Mouse (Mus musculus) embryonic facial prominence, embryonic 11.5 days (tissue): ENCODE results near the gene Cd93. TPM values are rescaled to one million over a fixed set of nuclear protein-coding genes. Genes with fewer than 3 reads are reported as not detected.

Experiments
- ATAC-seq: fragments of 200-750 bp; cut with Nextera tagmentation; replicated peaks from 2 replicates; pipeline ENCODE4 v1.8.0; 2017; ENCODE audit warnings: low read depth; ENCODE audit not compliant: insufficient number of reproducible peaks, low FRiP score, low TSS enrichment
- DNase-seq: peaks from one replicate; pipeline ENCODE4 v3.0.0-alpha.2; 2015; ENCODE audit warnings: low spot score
- H3K27ac ChIP-seq: fragments of 300-500 bp; sonication (generic); replicated peaks from 2 replicates; pipeline ENCODE4 v1.5.1; 2014; ENCODE audit warnings: mild to moderate bottlenecking, low read depth, low read length, control low read depth
- H3K27me3 ChIP-seq: fragments of 300-500 bp; sonication (generic); 2 replicates; pipeline ENCODE4 v1.6.1; 2014; ENCODE audit warnings: mild to moderate bottlenecking, low read length, moderate library complexity, mixed read lengths; ENCODE audit not compliant: control insufficient read depth, insufficient read depth
- H3K36me3 ChIP-seq: fragments of 300-500 bp; sonication (generic); replicated peaks from 2 replicates; pipeline ENCODE4 v1.6.1; 2014; ENCODE audit warnings: low read depth, mild to moderate bottlenecking, low read length, moderate library complexity, mixed read lengths; ENCODE audit not compliant: control insufficient read depth, insufficient read depth
- H3K4me1 ChIP-seq: fragments of 300-500 bp; sonication (generic); 2 replicates; pipeline ENCODE4 v1.6.1; 2014; ENCODE audit warnings: low read length, mixed read lengths; ENCODE audit not compliant: control insufficient read depth, insufficient read depth
- H3K4me2 ChIP-seq: fragments of 300-500 bp; sonication (generic); 2 replicates; pipeline ENCODE4 v1.6.1; 2014; ENCODE audit warnings: low read depth, mild to moderate bottlenecking, control low read depth, low read length, moderate library complexity
- H3K4me3 ChIP-seq: fragments of 300-500 bp; sonication (generic); 2 replicates; pipeline ENCODE4 v1.5.1; 2014; ENCODE audit warnings: low read depth, low read length, control low read depth
- H3K9ac ChIP-seq: fragments of 300-500 bp; sonication (generic); replicated peaks from 2 replicates; pipeline ENCODE4 v1.6.1; 2014; ENCODE audit warnings: mild to moderate bottlenecking, control low read depth, low read length
- H3K9me3 ChIP-seq: fragments of 300-500 bp; sonication (generic); replicated peaks from 2 replicates; pipeline ENCODE4 v1.6.1; 2016; ENCODE audit warnings: mild to moderate bottlenecking, low read length, inconsistent platforms, mixed read lengths; ENCODE audit not compliant: control insufficient read depth
- WGBS: fragments of 180-500 bp; shearing (Covaris S2); extraction: QIAGEN DNeasy Blood & Tissue Kit; methylation state at CpG from one replicate; pipeline ENCODE4 v1.1.7; 2014; 5-methylcytosine and 5-hydroxymethylcytosine counted together
- polyA plus RNA-seq: library from polyadenylated mRNA; unstranded; fragments of >200 nt; fragmentation: Nextera tagmentation; extraction: Ambion mirVana; gene quantifications from 2 replicates; pipeline ENCODE4 v1.2.1, GENCODE M21; 2014

Cd93 gene
- polyA plus RNA-seq, 1 experiment from 2014 or later: 7.2 TPM

DNA sequence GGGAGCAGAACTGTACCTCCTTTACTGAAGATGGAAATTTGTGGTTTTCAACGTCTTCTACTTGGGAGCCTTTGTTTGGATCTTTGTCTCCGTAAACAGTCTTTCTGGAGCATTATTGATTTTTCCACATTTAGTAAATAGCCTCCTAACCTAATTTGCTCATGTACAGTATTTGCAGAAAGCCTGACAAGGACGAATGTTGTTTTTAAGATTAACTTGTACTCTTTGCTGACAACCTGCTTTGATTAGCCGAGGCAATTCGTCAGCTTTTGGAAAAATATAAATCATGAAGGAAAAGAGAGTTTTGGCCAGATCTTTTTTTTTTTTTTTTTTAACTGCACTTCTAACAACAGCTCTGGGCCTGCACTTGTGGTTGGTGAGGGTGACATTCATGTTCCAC, 7.3 kb upstream of the Cd93 start:
- WGBS: 83% methylated on average over 5 of the region's 5 CpGs
- ATAC-seq (no peak), DNase-seq (no peak)

DNA sequence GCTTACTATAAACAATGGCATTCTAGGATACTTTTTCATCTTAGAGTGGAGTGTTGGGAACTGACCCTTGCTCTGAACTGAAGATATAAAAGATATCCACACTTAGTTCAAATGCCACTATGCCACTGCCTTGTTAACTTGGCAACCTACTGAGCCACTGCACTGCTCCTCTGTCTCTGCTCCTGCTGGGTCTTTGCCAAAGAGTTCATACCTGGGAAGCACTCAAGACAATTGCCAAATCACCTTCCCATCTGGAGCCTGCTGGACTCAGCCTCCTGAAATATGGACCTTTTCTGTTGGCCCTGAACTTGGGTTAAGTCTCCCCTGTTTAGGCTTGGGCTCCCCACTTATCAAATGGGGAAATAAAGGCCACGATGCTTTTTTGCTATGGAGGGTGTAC, 6.3 kb upstream of the Cd93 start:
- Histone ChIP-seq H3K4me3 (no peak overlapping the region), H3K4me2 (no peak overlapping the region), H3K27ac (no peak overlapping the region), H3K4me1 (no peaks in the 10 kb centered on the region), H3K9ac (no peak overlapping the region), H3K36me3 (no peaks in the 10 kb centered on the region), H3K9me3 (no peaks in the 10 kb centered on the region), H3K27me3 (no peaks in the 10 kb centered on the region)
- ATAC-seq: no peak
- 92% methylated on average over 1 of the region's 1 CpGs for WGBS
- DNase-seq: no peak

More for the DNA sequence above, 7.3 kb upstream of the Cd93 start:
- H3K4me2 ChIP-seq: no peak overlapping the region
- no peaks in the 10 kb centered on the region for H3K9me3 ChIP-seq
- H3K36me3 ChIP-seq: no peaks in the 10 kb centered on the region
- no peak overlapping the region for H3K27ac ChIP-seq
- no peak overlapping the region for H3K9ac ChIP-seq
- no peaks in the 10 kb centered on the region for H3K27me3 ChIP-seq
- H3K4me1 ChIP-seq: no peaks in the 10 kb centered on the region
- no peak overlapping the region for H3K4me3 ChIP-seq

GRCm38 (mm10) chr2:148446446-148446845, 3.1 kb upstream of the Cd93 start:
- 78% methylated on average over 3 of the region's 3 CpGs for WGBS
- Histone ChIP-seq H3K27me3 (no peaks in the 10 kb centered on the region), H3K9me3 (no peaks in the 10 kb centered on the region), H3K4me1 (0 out of 2 replicates have a peak, but pooled peaks cover 3% of the 10 kb centered on the region), H3K9ac (no peak overlapping the region), H3K27ac (no peak overlapping the region), H3K4me2 (no peak overlapping the region), H3K4me3 (no peak overlapping the region), H3K36me3 (no peaks in the 10 kb centered on the region)
- DNase-seq (no peak), ATAC-seq (no peak)

DNA sequence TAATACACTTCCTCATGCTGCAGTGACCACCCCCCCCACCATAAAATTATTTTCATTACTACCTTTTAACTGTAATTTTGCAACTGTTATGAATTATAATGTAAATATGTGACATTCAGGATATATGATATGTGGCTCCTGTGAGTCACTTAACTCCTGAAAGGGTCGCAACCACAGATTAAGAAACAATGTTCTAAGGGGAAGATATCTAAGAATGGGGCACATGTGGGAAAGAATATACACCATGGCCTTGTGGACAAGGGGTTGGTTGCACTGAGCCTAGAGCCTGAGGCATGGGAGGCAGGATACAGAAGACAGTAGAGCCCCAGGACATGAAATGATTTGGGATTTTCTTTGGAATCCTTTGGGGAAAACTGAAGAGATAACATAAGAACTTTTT, 2.3 kb upstream of the Cd93 start:
- H3K4me2 ChIP-seq: no peak overlapping the region
- no peaks in the 10 kb centered on the region for H3K9me3 ChIP-seq
- 92% methylated on average over 1 of the region's 1 CpGs for WGBS
- H3K36me3 ChIP-seq: no peaks in the 10 kb centered on the region
- H3K27ac ChIP-seq: no peak overlapping the region
- ATAC-seq (no peak), DNase-seq (no peak)
- 0 out of 2 replicates have a peak, but pooled peaks cover 3% of the 10 kb centered on the region for H3K4me1 ChIP-seq
- H3K9ac ChIP-seq: no peak overlapping the region
- H3K4me3 ChIP-seq: no peak overlapping the region
- no peaks in the 10 kb centered on the region for H3K27me3 ChIP-seq

DNA sequence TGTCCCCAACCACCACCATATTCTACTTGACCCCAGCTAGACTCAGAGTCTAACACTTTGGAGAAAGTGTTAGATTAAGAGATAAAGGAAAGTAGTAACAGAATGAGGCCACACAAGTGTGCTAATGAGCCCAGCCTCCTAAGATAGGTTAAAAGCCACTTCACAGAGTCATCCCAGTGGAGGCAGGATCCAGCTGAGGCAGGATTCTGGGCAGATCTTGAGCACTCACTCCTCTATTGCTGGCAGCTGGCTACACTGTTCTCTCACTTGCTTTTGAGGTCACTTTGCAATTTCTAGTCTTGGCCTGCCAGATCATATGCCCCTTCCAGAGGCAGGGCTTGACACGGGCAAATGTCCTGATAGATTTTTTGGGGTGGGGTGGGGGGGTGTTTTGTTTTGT, 1.1 kb upstream of the Cd93 start:
- H3K4me1 ChIP-seq: 0 out of 2 replicates have a peak, but pooled peaks cover 3% of the 10 kb centered on the region
- DNase-seq: no peak
- 66% methylated on average over 1 of the region's 1 CpGs for WGBS

DNA sequence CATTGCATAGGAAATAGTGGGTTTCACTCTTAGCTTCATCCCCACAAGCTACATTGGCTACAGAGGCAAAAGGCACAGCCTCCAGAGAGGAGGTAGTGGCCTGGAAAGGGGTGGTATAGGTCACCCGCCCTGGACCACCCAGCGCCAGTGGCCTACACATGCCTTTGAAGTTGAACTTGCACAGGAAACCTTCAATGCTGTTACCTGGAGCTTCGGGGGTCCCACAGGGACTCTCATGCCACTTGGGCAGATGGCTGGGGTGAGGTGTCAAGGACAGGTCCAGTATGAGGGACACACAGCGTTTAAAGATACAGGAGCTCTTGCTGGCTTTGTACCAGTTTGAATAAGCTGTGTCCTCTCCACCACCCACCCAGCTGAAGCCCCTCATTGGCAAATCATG, 653 bp downstream of the Cd93 start:
- no peak for ATAC-seq
- no peaks in the 10 kb centered on the region for H3K27me3 ChIP-seq
- H3K9ac ChIP-seq: no peak overlapping the region
- no peaks in the 10 kb centered on the region for H3K36me3 ChIP-seq
- H3K9me3 ChIP-seq: no peaks in the 10 kb centered on the region
- DNase-seq: no peak
- H3K4me1 ChIP-seq: 0 out of 2 replicates have a peak, but pooled peaks cover 3% of the 10 kb centered on the region
- H3K4me3 ChIP-seq: 0 out of 2 replicates have a peak overlapping the region, but pooled peaks have one; percentile 5
- 82% methylated on average over 4 of the region's 4 CpGs for WGBS
- no peak overlapping the region for H3K4me2 ChIP-seq
- no peak overlapping the region for H3K27ac ChIP-seq

More for the DNA sequence above, 1.1 kb upstream of the Cd93 start:
- Histone ChIP-seq H3K9me3 (no peaks in the 10 kb centered on the region), H3K4me2 (no peak overlapping the region), H3K4me3 (no peak overlapping the region), H3K27me3 (no peaks in the 10 kb centered on the region), H3K27ac (no peak overlapping the region), H3K9ac (no peak overlapping the region), H3K36me3 (no peaks in the 10 kb centered on the region)
- no peak for ATAC-seq

GRCm38 (mm10) chr2:148442172-148442571, 1.2 kb downstream of the Cd93 start:
- Histone ChIP-seq H3K27ac (no peak overlapping the region), H3K4me3 (peak overlapping the region; percentile 5; the same call in 1 of the 2 replicates), H3K36me3 (no peaks in the 10 kb centered on the region), H3K9ac (no peak overlapping the region), H3K27me3 (no peaks in the 10 kb centered on the region), H3K4me2 (no peak overlapping the region), H3K4me1 (0 out of 2 replicates have a peak, but pooled peaks cover 3% of the 10 kb centered on the region), H3K9me3 (no peaks in the 10 kb centered on the region)
- 89% methylated on average over 4 of the region's 4 CpGs for WGBS
- ATAC-seq (no peak), DNase-seq (no peak)

- no peak overlapping the region for H3K4me3 ChIP-seq
- H3K9me3 ChIP-seq: no peaks in the 10 kb centered on the region
- ATAC-seq (no peak), DNase-seq (no peak)
- H3K9ac ChIP-seq: no peak overlapping the region
- no peak overlapping the region for H3K4me2 ChIP-seq
- 85% methylated on average over 10 of the region's 10 CpGs for whole genome bisulfite sequencing
- no peaks in the 10 kb centered on the region for H3K36me3 ChIP-seq
- H3K27ac ChIP-seq: no peak overlapping the region
- H3K27me3 ChIP-seq: no peaks in the 10 kb centered on the region
- H3K4me1 ChIP-seq: 0 out of 2 replicates have a peak, but pooled peaks cover 3% of the 10 kb centered on the region
These were observed 1.9 kb downstream of the Cd93 start for GRCm38 (mm10) chr2:148441421-148441820.
